Mouse (Mus musculus): ENCODE measurements at regions not wholly inside any gene's neighbourhood (a gene's known extent, or its start where the extent isn't known, plus 50 kb on each side); places are given as distances from the start of the nearest gene placed in this dataset.

GRCm38 (mm10) chr19:26548562-26549270 is 56.1 kb upstream of the Smarca2 start:
- H3K4me3 ChIP-seq (ENCODE audit: low read depth, low read length): no peak overlapping the region
- no peak overlapping the region for H3K27ac ChIP-seq (ENCODE audit: insufficient read depth, low read length)
- no peaks in the 10 kb centered on the region for H3K36me3 ChIP-seq (ENCODE audit: control insufficient read depth, insufficient read depth, low read length, poor library complexity, severe bottlenecking)
- no peak overlapping the region for H3K9ac ChIP-seq (ENCODE audit: low read depth, poor library complexity, severe bottlenecking)
- no peaks in the 10 kb centered on the region for H3K4me1 ChIP-seq (ENCODE audit: control insufficient read depth, insufficient read depth, low read length)
- TF ChIP-seq EP300 (IDR thresholded peaks at IDR 0.05; ENCODE audit: insufficient read depth, low read depth, low read length): no peak
- no peak for TF ChIP-seq CTCF (IDR thresholded peaks at IDR 0.05; ENCODE audit: low read depth, low read length)
- TF ChIP-seq POLR2A (IDR thresholded peaks at IDR 0.05; ENCODE audit: insufficient read depth, low read length): no peak
- no peaks in the 10 kb centered on the region for H3K27me3 ChIP-seq (ENCODE audit: control insufficient read depth, insufficient read depth, low read length, poor library complexity, severe bottlenecking)
- H3K9me3 ChIP-seq (replicated peaks; ENCODE audit: control insufficient read depth, insufficient read depth, low read length, poor library complexity, severe bottlenecking): no peaks in the 10 kb centered on the region

- Histone ChIP-seq H3K9ac (ENCODE audit: low read depth, poor library complexity, severe bottlenecking) (no peak overlapping the region), H3K27ac (ENCODE audit: insufficient read depth, low read length) (no peak overlapping the region), H3K36me3 (ENCODE audit: control insufficient read depth, insufficient read depth, low read length, poor library complexity, severe bottlenecking) (no peaks in the 10 kb centered on the region), H3K27me3 (ENCODE audit: control insufficient read depth, insufficient read depth, low read length, poor library complexity, severe bottlenecking) (no peaks in the 10 kb centered on the region), H3K9me3 (replicated peaks; ENCODE audit: control insufficient read depth, insufficient read depth, low read length, poor library complexity, severe bottlenecking) (no peaks in the 10 kb centered on the region), H3K4me3 (ENCODE audit: low read depth, low read length) (no peak overlapping the region), H3K4me1 (ENCODE audit: control insufficient read depth, insufficient read depth, low read length) (no peaks in the 10 kb centered on the region)
- TF ChIP-seq CTCF (IDR thresholded peaks at IDR 0.05; ENCODE audit: low read depth, low read length) (no peak), EP300 (IDR thresholded peaks at IDR 0.05; ENCODE audit: insufficient read depth, low read depth, low read length) (no peak), POLR2A (IDR thresholded peaks at IDR 0.05; ENCODE audit: insufficient read depth, low read length) (no peak)
These were observed 54.6 kb upstream of the Smarca2 start for GRCm38 (mm10) chr19:26550299-26550698.

Measured in ES-Bruce4 (cell line).